ENCODE assay signal across 16 mouse cellular contexts in the genomic region with DNA sequence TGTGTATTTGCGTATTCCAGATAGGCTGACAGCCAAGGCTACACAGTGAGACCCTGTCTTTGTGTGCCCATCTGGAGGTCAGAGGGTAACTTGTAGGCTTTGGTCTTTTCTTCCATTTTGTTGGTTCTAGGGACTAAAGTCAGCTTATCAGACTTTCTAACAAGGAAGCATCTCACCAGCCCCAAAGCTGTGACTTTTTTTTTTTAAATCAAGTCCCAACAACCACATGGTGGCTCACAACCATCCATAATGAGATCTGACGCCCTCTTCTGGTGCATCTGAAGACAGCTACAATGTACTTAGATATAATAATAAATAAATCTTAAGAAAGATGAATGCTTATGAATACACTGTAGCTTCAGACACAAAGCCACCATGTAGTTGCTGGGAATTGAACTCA. TPM values are rescaled to one million over a fixed set of nuclear protein-coding genes. Genes with fewer than 3 reads are reported as not detected.
DNase-seq lines count a peak whose midpoint lies in the region; ATAC-seq and TF ChIP-seq lines count a peak whose summit lies in the region.
"Had no signal": no experiment of that assay in that cellular context is flagged by ENCODE, and none has a peak within 500 bp of the region (broad histone marks: within the 10 kb centered on the region; RNA-seq: fewer than 3 reads in every experiment).

No protein-coding gene starts in this region.

- no peak for ATAC-seq in liver, embryonic 14.5 days (ENCODE audit: insufficient read depth)
- peak; percentile 15; the same call in 1 of the 2 replicates for ATAC-seq in megakaryocyte progenitor cell, adult 5-6 weeks (replicated peaks; ENCODE audit: poor library complexity)

- no peak overlapping the region for H3K4me2 ChIP-seq in liver, embryonic 14.5 days (ENCODE audit: low read depth)
- H3K4me2 ChIP-seq: embryonic facial prominence, embryonic 13.5 days; heart, embryonic 13.5 days; limb, embryonic 12.5 days had no signal

- H3K27me3 ChIP-seq in liver, embryonic 14.5 days (ENCODE audit: control insufficient read depth, insufficient read depth, low read length) = no peaks in the 10 kb centered on the region
- H3K27me3 ChIP-seq in ES-Bruce4 (ENCODE audit: control insufficient read depth, insufficient read depth, low read length, poor library complexity, severe bottlenecking) = no peaks in the 10 kb centered on the region
- H3K27me3 ChIP-seq: embryonic facial prominence, embryonic 13.5 days; limb, embryonic 12.5 days had no signal

- peaks cover 13% of the 10 kb centered on the region for H3K36me3 ChIP-seq in liver, embryonic 14.5 days (replicated peaks; ENCODE audit: control insufficient read depth, insufficient read depth, low read depth)
- peaks cover 16% of the 10 kb centered on the region for H3K36me3 ChIP-seq in ES-Bruce4 (ENCODE audit: control insufficient read depth, insufficient read depth, low read length, poor library complexity, severe bottlenecking)

- no peak for TF ChIP-seq EP300 in liver, embryonic 14.5 days (IDR thresholded peaks at IDR 0.05; ENCODE audit: low read depth)
- TF ChIP-seq EP300 in ES-Bruce4 (IDR thresholded peaks at IDR 0.05; ENCODE audit: insufficient read depth, low read depth, low read length) = no peak

- peaks cover 15 to 20% of the 10 kb centered on the region in 2 experiments for H3K4me1 ChIP-seq in liver, embryonic 14.5 days (replicated peaks; ENCODE audit: control insufficient read depth in 2 of 2, insufficient read depth in 2 of 2, low read length in 1 of 2)
- H3K4me1 ChIP-seq in ES-Bruce4 (ENCODE audit: control insufficient read depth, insufficient read depth, low read length) = peaks cover 1% of the 10 kb centered on the region

- 24% methylated on average over 2 of the region's 2 CpGs for WGBS in liver, embryonic 14.5 days (ENCODE audit: insufficient replicate concordance)

- TF ChIP-seq POLR2A in ES-Bruce4 (IDR thresholded peaks at IDR 0.05; ENCODE audit: insufficient read depth, low read length) = no peak

- H3K27ac ChIP-seq in liver, embryonic 14.5 days = no peak overlapping the region
- peak overlapping the region; percentile 50; the same call in 1 of the 2 replicates for H3K27ac ChIP-seq in ES-Bruce4 (ENCODE audit: insufficient read depth, low read length)
- H3K27ac ChIP-seq: embryonic facial prominence, embryonic 13.5 days; forebrain, embryonic 10.5 days; heart, embryonic 13.5 days; limb, embryonic 12.5 days had no signal

- no peaks in the 10 kb centered on the region for H3K9me3 ChIP-seq in liver, embryonic 14.5 days (ENCODE audit: control insufficient read depth, low read length)
- H3K9me3 ChIP-seq in ES-Bruce4 (replicated peaks; ENCODE audit: control insufficient read depth, insufficient read depth, low read length, poor library complexity, severe bottlenecking) = no peaks in the 10 kb centered on the region
- H3K9me3 ChIP-seq: embryonic facial prominence, embryonic 13.5 days; forebrain, embryonic 10.5 days; heart, embryonic 13.5 days; limb, embryonic 12.5 days had no signal

- no peak overlapping the region for H3K9ac ChIP-seq in liver, embryonic 14.5 days (replicated peaks)
- no peak overlapping the region for H3K9ac ChIP-seq in ES-Bruce4 (ENCODE audit: low read depth, poor library complexity, severe bottlenecking)
- H3K9ac ChIP-seq: embryonic facial prominence, embryonic 13.5 days; heart, embryonic 13.5 days; limb, embryonic 12.5 days had no signal

- DNase-seq in cerebellum, adult 9-11 months = peak; percentile 17
- DNase-seq in cerebellum, postnatal 10 days = no peak
- peak in 1 of 3 experiments; percentile 22 for DNase-seq in liver, embryonic 14.5 days (ENCODE audit: low read depth in 3 of 3, low spot score in 3 of 3)
- DNase-seq in liver = no peak
- no peak for DNase-seq in heart, adult 9 months (ENCODE audit: low spot score in 2 of 2)
- DNase-seq in left cerebral cortex, adult 8-10 months (ENCODE audit: low spot score in 2 of 2) = no peak
- DNase-seq: gastrocnemius, postnatal 36 days; kidney, postnatal 25 days; layer of hippocampus, postnatal 36 days; lung, adult 18-20 months had no signal

- peak; percentile 29 for TF ChIP-seq CTCF in liver, embryonic 14.5 days (IDR thresholded peaks at IDR 0.05; ENCODE audit: low read depth)
- no peak for TF ChIP-seq CTCF in ES-Bruce4 (IDR thresholded peaks at IDR 0.05; ENCODE audit: low read depth, low read length)

- no peak overlapping the region for H3K4me3 ChIP-seq in liver, embryonic 14.5 days (ENCODE audit: insufficient read depth in 1 of 2, low read depth in 2 of 2, low read length in 2 of 2)
- H3K4me3 ChIP-seq in ES-Bruce4 (ENCODE audit: low read depth, low read length) = no peak overlapping the region
- H3K4me3 ChIP-seq: embryonic facial prominence, embryonic 13.5 days; forebrain, embryonic 10.5 days; heart, embryonic 13.5 days; limb, embryonic 12.5 days had no signal

RNA-seq across cellular contexts. Expression of a gene that starts 2.0 kb away (rescaled TPM):
- polyA plus RNA-seq in liver, embryonic 14.5 days (2012; rRNA removed) = 161 and 198 TPM in 2 replicates
- polyA plus RNA-seq in liver, embryonic 14.5 days (2014; fragmentation: Nextera tagmentation; extraction: Ambion mirVana) = 393 and 406 TPM in 2 replicates
- polyA plus RNA-seq in ES-Bruce4 (2011; ENCODE audit: insufficient read depth, insufficient read length, low read depth, missing spikeins) = 1,012 and 1,017 TPM in 2 replicates
- total RNA-seq in megakaryocyte progenitor cell, adult 5-6 weeks (2015) = 682 and 726 TPM in 2 replicates
- 483 and 527 TPM in 2 replicates for total RNA-seq in megakaryocyte progenitor cell, adult 5-6 weeks (2017)
- total RNA-seq in left cerebral cortex, adult 8-10 months (2022) = 100 to 1,000 TPM; 262 to 316 (median 290) TPM

RNA-seq across cellular contexts. Expression of a gene that starts 23.9 kb away (rescaled TPM):
- 138 and 151 TPM in 2 replicates for polyA plus RNA-seq in liver, embryonic 14.5 days (2012; rRNA removed)
- polyA plus RNA-seq in liver, embryonic 14.5 days (2014; fragmentation: Nextera tagmentation; extraction: Ambion mirVana) = 233 and 256 TPM in 2 replicates
- 163 and 173 TPM in 2 replicates for polyA plus RNA-seq in ES-Bruce4 (2011; ENCODE audit: insufficient read depth, insufficient read length, low read depth, missing spikeins)
- total RNA-seq in megakaryocyte progenitor cell, adult 5-6 weeks (2015) = 179 TPM in 2 replicates
- total RNA-seq in megakaryocyte progenitor cell, adult 5-6 weeks (2017) = 143 and 157 TPM in 2 replicates
- 100 to 1,000 TPM; 125 to 152 (median 137) TPM for total RNA-seq in left cerebral cortex, adult 8-10 months (2022)

RNA-seq across cellular contexts. Expression of a gene that starts 26.2 kb away (rescaled TPM):
- polyA plus RNA-seq in liver, embryonic 14.5 days (2012; rRNA removed) = 96.0 and 109 TPM in 2 replicates
- 118 and 125 TPM in 2 replicates for polyA plus RNA-seq in liver, embryonic 14.5 days (2014; fragmentation: Nextera tagmentation; extraction: Ambion mirVana)
- 99.9 and 103 TPM in 2 replicates for polyA plus RNA-seq in ES-Bruce4 (2011; ENCODE audit: insufficient read depth, insufficient read length, low read depth, missing spikeins)
- 131 and 149 TPM in 2 replicates for total RNA-seq in megakaryocyte progenitor cell, adult 5-6 weeks (2015)
- total RNA-seq in megakaryocyte progenitor cell, adult 5-6 weeks (2017) = 131 and 147 TPM in 2 replicates
- total RNA-seq in left cerebral cortex, adult 8-10 months (2022) = 10 to 100 TPM; 43.9 to 49.4 (median 46.0) TPM

RNA-seq across cellular contexts. Expression of a gene that starts 46.4 kb away (rescaled TPM):
- polyA plus RNA-seq in liver, embryonic 14.5 days (2012; rRNA removed) = 27.8 and 31.9 TPM in 2 replicates
- polyA plus RNA-seq in liver, embryonic 14.5 days (2014; fragmentation: Nextera tagmentation; extraction: Ambion mirVana) = 50.7 and 50.9 TPM in 2 replicates
- polyA plus RNA-seq in ES-Bruce4 (2011; ENCODE audit: insufficient read depth, insufficient read length, low read depth, missing spikeins) = 42.7 and 43.2 TPM in 2 replicates
- 64.1 and 65.0 TPM in 2 replicates for total RNA-seq in megakaryocyte progenitor cell, adult 5-6 weeks (2015)
- total RNA-seq in megakaryocyte progenitor cell, adult 5-6 weeks (2017) = 105 and 112 TPM in 2 replicates
- total RNA-seq in left cerebral cortex, adult 8-10 months (2022) = 10 to 100 TPM; 58.4 to 66.1 (median 61.0) TPM
